Mouse (Mus musculus) liver, embryonic 14.5 days (tissue): ENCODE results near the gene Cad.

Experiments
- CTCF ChIP-seq: IDR thresholded peaks from 2 replicates; pipeline ENCODE4 v1.5.1; 2016; ENCODE audit warnings: antibody characterized with exemption, low read depth, control low read depth
- EP300 ChIP-seq: IDR thresholded peaks from 2 replicates; pipeline ENCODE4 v1.6.1; 2016; ENCODE audit warnings: antibody characterized with exemption, low read depth

DNA sequence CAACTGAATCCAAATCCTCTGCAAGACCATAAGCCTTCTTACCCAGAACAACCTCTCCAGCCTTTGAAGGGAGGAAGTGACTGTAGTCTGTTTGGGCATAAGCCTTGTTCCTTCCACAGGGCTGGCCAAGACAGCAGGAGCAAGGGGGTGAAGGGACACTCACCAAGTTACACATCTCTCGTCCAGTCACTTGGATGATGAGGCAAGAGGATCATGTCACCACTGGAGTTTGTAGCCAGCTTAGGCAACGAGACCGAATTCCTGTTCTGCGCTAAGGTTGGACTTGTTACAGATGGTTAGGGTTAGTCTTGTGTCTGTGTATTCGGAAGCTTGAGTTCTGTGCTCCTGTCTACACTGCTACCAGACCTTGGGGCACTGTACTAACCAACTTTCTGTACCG, 19.9 kb upstream of the Cad start:
- TF ChIP-seq EP300, result no peak
- TF ChIP-seq CTCF, result no peak
